Mouse (Mus musculus): ENCODE results near the gene Coq6.

DNA sequence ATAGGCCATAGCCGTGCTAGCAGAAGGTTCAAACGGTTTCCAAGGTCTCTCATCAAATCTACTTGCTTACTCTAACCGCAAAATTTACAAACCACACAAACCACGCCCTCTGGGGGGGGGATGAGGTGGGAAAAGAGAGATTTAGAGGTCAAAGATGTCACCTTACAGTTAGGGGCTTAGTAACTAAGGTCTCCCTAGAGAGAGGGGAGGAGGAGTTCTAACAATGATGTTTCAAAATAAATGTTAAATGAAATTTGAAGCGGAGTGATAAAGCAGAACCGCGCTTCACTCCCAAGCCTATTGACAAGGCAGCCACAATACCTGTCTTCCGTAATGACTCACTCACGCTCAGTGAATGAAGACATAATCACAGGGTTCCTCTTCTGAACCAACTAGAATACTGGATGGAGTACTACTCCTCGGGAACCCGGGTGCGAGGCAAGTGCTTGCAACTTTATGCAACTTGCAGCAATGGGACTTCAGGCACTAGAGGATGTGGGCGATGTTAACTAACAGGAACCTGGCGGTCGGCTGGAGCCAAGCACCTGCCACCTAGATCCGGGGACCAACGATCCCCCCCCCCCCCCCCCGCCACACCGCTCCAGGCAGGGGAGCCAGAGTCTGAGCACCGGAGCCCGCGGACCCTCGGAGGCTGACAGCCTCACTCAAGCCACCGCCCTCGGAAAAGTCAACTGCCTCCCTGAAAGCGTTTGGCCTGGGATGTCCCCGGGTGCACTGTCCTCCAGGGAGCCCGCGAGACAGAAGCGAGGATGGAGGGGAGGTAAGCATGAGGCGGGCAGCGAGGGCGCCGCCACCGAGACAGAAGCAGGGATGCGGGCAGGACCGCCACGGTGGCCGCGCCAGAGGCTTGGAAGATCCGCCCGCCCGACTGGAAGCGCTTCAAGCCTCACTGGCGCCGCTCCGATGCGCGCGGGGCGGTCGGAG, 46.7 kb downstream of the Coq6 start:
- TF ChIP-seq CTCF (IDR thresholded peaks at IDR 0.05; ENCODE audit: borderline replicate concordance, control insufficient read depth, extremely low read depth, insufficient read depth, low read length, poor library complexity) (no peak), POLR2A (IDR thresholded peaks at IDR 0.05; ENCODE audit: control insufficient read depth, extremely low read depth, insufficient read depth, low read length, poor library complexity) (no peak)

Measured in thymus, adult 2 months (tissue).